Mouse (Mus musculus): ENCODE results near the gene Catsperd.

Gene Catsperd

DNA sequence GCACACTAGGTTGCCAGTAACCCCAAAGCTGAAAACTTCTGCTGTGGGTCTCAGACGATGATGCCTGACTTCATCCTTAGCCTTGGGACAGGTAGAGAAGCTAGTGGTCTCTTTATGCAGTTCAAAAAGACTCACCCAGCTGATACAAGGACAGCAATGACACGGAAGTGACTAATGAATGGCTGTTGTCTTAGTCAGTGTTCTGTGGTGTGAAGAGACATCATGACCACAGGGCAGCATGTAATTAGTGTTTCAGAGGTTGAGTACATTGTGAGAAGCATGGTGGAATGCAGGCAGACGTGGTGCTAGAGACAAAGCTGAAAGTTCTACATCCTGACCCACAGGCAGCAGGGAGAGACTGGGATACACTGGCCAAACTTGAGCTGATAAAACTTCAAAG is 39.6 kb downstream of the Catsperd start:
- no peak for DNase-seq

DNA sequence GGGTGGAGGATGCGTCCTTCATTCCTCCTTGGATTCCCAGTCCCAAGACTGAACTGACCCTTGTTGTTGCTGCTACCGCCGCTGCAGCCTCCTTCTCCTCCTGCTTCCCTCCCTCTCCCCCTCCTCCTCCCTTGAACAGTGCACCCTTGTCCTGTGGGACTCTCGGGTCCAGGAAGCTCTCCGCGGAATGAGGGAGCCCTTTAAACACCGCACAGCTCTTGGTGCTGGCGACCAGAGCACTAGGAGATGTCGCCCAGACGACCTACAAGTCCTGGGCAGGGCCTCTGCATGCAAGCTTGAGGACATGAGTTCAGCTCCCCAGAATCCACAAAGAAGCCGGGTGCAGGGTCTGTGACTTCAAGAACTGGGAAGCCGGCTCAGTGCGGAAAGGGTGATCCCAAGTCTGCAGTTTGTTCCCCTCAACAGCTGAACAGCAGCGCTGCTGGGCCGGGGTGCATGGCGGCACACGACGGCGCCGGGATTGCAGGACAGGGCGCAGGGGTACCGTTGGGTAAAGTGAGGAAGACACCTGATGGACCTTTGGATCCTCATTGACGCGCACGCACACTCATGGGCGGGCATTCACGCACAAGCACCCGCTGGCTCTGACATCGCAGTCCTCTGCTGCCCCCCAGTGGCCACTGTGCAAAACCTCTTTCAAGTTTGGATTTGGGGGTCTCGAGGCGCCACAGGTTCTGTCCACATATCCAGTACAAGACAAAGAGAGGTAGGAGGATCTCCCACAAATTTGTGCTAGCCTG is 40.6 kb downstream of the Catsperd start:
- DNase-seq = peak; percentile 82

DNA sequence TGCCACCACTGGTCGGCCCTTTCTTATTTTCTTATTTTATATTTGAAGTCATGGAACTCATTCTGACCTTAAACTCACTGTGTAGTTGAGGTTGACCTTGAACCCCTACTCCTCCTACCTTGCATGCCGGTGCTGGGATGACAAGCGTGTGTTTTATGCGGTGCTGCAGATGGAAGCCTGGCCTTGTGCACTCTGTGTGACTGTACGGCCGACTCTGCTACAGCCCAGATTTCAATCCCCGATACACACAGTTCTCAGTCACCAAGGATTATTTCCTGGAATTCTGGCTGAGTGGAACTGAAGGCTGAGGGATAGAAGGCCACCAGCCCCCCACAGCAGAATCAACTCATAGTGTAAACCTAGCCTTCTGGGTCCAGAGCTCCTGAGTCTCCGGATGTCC is 41.8 kb downstream of the Catsperd start:
- DNase-seq = no peak

DNA sequence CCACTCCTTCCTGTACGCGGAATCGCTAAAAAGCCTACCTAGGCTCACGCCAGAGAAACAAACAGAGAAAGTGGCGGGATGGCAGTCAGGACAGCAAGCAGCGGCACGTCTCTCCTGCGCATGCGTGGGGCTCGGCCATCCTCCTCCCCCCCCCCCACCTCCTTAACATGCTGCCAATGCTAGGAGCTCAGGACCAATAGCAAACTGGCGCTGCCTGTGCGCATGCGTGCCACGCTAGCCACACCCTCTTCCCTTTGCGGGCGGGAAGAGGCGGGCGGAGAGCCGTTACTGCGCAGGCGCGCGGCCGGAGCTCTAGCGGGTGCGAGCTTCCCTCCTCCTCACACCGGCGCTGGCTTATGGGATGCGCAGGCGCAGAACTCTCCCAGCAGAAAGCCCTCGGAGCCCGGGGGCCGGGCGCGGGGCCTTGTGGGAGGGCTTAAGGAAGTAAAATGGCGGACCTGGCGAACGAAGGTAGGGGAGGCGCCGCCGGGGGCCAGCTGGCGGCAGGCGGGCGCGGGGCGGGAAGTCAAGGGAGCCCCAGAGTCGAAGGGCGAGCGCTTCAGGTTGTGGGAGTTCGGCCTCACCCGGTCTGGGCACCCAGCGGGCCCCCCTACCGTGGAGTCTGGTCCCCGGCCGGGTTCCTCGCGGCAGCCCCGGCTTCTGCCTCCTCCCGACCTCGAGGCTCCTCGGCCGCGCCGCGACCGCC is 45.2 kb downstream of the Catsperd start, which contains the start of gene Ranbp3:
Ranbp3 (plus strand) TSS at position 354 of the 706 bp plus-strand sequence.
- peak; percentile 100 for DNase-seq

DNA sequence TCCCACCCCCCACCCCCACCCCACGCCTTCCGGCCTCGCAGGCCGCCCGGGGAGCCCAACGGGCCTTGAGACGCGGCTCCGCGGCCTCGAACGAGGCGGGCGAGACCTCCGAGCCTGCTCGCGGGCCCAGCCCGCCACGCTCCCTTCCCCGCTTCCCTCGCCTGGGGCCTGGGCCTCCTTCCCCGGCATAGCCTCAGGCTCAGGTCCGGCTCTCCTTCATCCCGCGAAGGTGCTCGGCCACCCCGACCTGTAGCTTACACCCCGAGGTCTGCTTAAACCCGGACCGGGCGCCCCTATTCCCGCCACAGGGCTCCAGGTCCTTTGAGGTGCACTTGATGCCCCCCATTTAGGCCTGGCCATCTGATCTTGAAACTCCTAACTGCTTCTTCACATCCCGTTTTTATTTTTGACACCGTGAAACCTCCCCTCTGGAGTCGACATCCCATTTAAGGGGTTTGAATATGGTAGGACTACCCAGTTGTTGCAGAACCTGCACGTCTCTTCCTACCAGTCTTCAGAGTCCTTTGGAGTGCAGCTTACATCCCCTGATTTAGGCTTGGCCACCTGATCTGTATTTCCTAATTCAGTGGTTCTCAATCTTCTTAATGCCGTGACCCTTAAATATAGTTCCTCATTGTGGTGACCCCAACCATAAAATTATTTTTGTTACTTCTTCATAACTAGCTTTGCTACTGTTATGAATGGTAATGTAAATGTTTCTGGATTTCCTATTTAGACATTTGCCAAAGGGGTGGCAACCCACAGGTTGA is 45.9 kb downstream of the Catsperd start:
- peak; percentile 49 for DNase-seq

DNA sequence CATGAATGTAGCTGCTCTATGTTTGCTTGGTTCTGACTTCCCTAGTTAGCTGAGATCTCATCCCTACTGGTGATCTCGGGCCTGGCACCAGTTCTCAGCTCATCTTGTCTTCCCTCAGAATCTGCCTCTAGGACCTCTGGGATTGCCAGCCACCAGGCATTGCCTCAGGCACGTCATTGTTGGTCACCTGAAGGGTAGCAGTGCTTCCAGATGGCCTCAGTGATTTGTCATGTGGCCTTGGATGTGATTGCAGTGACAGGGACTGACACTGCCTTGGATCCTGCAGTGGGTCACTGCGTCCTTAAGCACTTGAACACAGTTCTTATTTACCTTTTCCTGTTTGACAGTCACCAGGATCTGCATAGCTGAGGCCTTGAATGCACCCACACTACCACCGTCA is 53.8 kb downstream of the Catsperd start:
- DNase-seq = no peak

DNA sequence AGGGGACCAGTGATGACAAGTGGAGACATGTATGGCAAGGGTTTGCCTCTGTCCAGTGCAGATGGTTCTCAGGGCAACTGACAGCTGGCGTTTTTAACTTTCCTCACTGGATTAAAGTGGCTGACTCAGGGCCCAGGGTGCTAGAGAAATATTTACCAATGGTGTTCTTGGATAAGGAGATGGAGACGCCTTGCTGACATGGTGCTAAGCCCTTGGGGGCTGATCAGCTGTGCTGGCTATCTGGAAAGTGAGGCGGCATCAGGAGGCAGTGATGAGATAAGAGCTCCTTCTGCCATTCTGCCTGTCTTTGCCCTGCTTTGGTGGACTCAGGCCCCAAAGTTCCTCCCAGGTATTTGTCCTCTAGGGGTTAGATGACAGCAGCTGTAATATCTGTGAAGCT is 54.9 kb downstream of the Catsperd start:
- no peak for DNase-seq

DNA sequence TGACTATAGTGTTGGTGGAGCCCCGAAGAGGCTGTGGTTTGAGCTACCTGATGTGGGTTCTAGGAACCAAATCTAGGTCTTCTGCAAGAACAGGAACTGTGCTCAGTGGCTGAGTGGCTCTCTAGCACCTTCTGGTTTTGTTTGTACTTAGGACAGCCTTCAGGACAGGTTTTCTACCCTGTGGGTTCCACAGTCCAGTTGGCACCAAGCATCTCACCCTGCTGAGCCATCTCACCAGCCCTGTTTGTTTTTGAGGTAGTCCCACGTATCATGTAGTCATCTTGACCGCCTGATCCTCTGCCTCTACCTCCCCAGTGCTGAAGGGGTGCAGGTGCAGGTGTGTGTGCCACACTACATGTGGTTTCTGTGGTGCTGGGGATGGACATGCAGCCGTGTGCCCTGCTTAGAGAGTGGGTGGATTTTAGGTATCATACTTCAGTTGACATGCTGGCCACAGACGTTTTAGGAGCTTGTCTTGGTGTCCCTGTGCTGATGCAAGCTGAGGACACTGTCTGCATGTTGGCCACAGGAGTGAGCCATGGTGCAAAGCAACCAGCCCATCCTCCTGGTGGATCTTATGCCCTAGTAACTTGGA is 55.7 kb downstream of the Catsperd start:
- DNase-seq = no peak

DNA sequence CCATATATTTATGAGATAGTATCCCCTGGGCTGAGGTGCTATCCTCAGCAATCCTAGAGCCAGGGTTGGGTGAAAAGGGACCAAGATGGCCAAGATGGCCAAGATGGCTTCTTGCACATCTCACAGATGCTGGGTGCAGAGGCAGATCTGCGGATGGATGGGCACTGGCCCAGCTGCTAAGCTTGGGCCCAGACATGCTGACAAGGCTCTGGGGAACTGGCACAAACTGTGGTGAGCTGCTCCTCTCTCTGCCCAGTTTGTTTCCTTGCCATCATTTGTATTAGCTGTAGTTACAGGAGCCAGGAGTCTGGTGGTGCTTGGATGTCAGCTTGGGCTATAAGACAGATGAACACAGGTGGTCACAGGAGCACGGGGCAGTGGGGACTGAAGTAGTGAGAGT is 56.7 kb downstream of the Catsperd start:
- DNase-seq = no peak

DNA sequence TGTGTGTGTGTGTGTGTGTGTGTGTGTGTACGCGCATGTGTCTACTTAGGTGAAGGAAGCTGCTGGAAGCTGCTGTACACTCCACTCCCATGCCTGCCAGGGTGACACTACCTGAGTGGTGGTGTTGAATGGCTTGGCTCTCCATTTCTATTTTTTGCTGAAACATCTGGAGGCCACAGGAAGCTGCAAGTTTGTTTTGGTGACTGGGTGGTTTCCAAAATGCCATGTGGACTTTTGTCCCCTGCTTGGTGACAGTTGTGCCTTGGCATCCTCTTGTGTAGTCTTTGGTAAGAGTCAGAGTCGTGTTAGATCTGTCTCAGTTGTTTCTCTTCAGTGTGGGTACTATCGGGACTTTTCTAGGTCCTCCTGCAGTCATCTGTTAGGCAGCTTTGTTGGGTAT is 58.9 kb downstream of the Catsperd start:
- DNase-seq = no peak

DNA sequence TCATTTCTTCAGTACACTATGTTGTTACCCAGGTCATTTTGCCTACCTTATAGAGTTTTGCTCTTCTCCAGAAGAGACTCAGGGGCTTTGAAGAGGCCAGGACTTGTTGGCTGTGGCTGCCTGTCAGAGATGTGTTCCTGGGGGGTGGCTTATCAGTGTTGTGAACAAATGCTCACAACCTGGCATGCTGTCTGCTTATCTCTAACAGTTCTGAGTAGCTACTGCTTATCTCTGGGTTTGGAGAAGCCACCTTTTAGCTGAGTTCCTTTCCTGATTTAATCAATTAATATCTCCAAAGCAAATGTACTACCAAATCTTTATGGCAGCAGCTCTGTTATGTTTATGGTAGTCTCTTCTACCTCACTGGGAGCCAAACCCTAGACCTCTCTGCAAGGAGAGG is 60.1 kb downstream of the Catsperd start:
- no peak for DNase-seq

DNA sequence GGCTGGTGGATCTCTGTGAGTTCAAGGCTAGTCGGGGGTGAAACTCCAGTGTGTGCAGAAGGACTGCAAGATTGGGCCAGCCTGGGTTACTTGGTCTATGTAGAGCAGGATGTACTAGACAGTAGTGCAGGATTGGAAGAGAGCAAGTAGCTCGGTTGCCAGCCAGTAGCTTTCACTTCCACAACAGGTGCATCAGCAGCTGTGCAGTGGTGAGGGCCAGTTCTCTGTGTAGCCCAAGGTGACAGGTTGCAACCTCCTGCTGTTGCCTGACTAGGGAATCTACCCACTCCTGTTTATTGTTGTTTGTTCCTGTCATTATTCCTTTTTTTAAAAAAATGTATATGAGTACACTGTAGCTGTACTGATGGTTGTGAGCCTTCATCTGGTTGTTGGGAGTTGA is 60.7 kb downstream of the Catsperd start:
- DNase-seq = no peak

DNA sequence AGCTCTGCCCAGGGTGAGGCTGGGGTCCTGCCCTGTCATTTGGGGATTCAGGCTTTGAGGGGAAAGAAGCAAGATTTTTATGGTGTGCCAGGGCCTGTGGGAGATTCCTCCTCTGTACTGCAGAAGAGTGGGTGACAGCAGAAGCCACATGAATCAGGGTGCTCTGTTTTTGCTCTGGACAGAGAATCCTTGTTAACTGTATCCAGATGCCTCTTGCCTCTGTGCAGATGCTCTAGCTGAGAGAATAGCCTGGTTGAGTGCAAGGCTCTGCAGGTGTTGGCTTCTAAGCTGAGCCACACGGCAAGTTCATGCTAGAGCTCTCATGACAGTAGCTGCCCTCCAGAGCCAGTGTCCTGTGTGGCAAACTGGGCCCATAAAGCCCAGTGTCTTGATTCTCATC is 65.5 kb downstream of the Catsperd start:
- no peak for DNase-seq

DNA sequence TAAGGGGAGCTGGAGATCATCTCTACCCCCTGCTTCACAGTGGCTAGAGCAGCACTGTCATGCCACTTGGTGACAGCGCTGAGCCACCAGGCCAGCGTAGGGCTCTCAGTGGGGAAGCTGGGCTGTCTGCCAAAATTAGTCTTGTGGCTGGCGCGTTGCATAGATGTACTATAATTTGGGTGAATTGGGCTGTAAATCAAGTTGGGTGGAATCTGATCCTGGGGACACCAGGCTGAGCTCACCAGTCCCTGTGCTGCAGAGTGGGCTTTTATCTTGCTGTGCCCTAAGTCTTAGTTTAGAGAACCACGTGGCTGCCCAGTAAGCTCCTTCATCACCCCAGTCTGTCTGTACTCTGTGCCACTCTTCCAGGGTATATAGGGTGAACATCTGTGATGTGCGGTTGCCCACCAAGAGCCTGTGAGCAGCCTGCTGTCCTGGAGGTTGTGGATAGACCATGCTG is 65.9 kb downstream of the Catsperd start:
- peak; percentile 83 for DNase-seq

DNA sequence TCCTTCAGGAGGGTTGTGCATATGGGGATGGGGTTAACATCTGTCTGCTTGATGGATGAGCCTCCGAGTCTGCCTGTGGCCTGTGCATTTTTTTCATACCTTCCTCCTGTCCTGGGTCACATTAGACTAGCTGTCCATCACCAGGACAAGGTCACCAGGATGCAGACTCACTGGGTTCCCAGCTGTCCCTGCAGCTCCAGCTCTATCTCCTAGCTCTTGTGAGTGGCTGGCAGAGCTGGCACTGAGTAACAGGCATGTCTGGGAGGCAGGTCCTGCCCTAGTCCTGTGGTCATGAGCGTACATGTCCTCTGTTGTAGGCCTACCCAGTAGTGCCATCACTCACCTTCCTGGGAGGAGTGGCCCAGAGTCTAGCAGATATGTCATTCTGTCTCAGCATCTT is 72.5 kb downstream of the Catsperd start:
- DNase-seq = no peak

DNA sequence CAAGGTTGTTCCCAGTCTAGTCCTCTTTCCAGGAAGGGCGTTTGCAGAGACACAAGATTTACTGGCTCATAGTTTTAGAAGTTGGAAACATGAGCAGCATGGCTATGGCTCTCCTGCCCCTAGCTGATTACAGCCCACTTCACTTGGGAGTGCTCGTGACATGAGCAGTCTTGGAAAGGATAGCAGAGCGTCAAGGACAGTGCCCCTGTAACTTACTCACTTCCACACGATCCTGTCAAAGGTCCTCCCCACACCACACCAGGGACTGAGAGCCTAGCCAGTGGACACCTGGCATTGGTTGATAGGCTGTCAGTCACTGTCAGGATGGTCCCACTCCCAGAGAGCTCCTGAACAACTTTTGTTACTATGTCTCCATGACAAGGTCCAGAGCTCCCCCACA is 75.1 kb downstream of the Catsperd start:
- DNase-seq = no peak

DNA sequence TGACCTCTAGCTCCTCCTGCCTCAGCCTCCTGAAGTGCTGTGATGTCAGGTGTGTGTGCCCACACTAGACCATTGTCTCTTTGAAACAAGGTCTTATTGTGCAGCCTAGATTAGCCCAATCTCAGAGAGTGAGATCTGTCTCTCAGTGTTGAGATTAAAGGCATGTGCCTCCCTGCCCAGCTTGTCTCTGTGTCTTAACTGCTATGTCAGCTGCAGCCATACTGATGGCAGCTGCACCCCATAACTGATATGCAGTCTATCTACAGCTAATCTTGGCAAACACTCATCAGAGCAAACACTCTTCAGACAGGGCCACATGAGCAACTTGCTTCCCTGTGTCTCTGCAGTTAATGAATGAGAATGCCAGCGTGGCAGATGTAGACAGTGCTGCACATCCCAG is 78.6 kb downstream of the Catsperd start:
- DNase-seq = no peak

DNA sequence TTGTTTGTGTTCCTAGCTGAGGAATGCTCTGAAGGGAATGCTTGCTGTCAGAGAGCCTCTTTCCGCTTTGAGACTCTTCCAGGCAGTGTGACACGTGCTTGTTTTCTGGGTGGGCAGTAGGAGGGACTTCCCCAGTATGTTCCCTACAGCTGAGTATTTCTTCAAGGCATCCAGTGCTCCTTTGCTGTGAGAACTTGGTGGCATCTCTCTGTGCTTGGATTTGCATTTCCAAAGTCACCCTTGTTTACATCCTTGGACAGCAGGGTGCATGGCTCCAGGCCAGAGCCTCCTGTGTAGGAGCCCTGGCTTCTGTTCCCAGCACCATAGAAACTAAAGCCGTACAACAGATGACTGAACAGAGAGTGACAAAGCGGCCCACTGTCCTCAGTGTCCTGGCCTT is 80.7 kb downstream of the Catsperd start:
- no peak for DNase-seq

DNA sequence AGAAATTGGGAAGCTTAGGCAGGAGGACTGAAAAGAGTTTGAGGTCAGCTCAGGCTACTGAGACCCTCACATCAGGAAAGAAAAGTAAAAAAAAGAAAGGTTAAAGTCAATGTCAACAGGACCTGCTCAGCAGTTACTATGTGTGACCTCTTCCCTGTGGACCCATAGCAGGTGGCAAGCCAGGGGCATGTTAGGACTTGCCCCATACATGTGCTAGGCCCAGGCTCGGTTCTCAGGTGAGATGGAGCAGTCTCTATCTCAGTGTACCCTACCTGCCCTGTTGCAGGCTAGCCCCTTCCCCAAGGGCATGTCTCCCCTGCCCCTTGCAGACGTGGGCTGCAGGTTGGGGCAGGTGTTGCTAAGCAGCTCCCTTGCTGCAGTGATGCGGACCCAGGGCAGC is 81.8 kb downstream of the Catsperd start:
- DNase-seq = no peak
